Mouse (Mus musculus) inflammation-experienced regulatory T-cells, adult 6 months (primary cell): Measurements from ENCODE around the gene 2010300C02Rik. TPM values are rescaled to one million over a fixed set of nuclear protein-coding genes. Genes with fewer than 3 reads are reported as not detected.

Experiments
- ATAC-seq: one replicate; pipeline ENCODE4 v1.8.0; 2017
- polyA plus RNA-seq, 3 experiments: library from polyadenylated mRNA; unstranded; fragments of 100-300 nt; shearing (Covaris generic); gene quantifications; one replicate each; pipeline ENCODE4 v1.2.1; 2017

2010300C02Rik gene
- polyA plus RNA-seq, 3 experiments from 2014 or later = 0.51 to 1.1 (median 0.70) TPM

DNA sequence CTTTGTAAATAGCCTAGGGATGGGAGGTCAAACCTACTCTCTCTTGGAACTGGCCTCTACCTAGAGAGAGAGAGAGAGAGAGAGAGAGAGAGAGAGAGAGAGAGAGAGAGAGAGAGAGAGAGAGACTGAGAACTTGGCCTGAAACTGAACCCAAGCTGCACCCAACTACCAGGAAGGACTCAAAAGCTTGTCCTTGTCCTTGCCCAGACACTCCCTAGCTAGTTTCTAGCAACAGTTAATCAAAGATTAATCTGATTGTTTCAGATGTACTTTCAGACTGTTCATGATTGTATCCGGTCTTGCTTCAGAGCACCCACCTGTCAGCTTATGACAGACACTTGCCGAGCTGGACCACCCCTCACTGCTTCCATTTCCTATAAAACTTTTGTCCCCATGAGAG lies 153.5 kb downstream of the 2010300C02Rik start:
- ATAC-seq = no peak

- ATAC-seq = no peak
Measured at GRCm38 (mm10) chr1:37565396-37565795, 154.5 kb downstream of the 2010300C02Rik start.

GRCm38 (mm10) chr1:37561955-37562354 lies 157.9 kb downstream of the 2010300C02Rik start:
- ATAC-seq = no peak

Other genes starting within 250 kb of the 2010300C02Rik start
- 10 to 100 TPM in 1 of 3 experiments, 1 to 10 TPM in 2; 4.4 to 13.2 (median 9.5) TPM for gene Mgat4a, start 179.1 kb downstream of the 2010300C02Rik start, polyA plus RNA-seq
- 1 to 10 TPM; 1.2 to 1.9 (median 1.8) TPM for gene Tsga10, start 146.3 kb upstream of the 2010300C02Rik start, polyA plus RNA-seq
- 1 to 10 TPM; 3.7 to 7.4 (median 7.2) TPM for gene Lipt1, start 151.7 kb upstream of the 2010300C02Rik start, polyA plus RNA-seq
- 100 to 1,000 TPM in 2 of 3 experiments, 10 to 100 TPM in 1; 95.5 to 109 (median 105) TPM for gene Mitd1, start 170.3 kb upstream of the 2010300C02Rik start, polyA plus RNA-seq
- 100 to 1,000 TPM; 191 to 281 (median 223) TPM for gene Mrpl30, start 170.4 kb upstream of the 2010300C02Rik start, polyA plus RNA-seq
- gene Lyg2, start 196.4 kb upstream of the 2010300C02Rik start, polyA plus RNA-seq = not detected
- not detected for gene Lyg1, start 237.7 kb upstream of the 2010300C02Rik start, polyA plus RNA-seq